Mouse (Mus musculus): ENCODE measurements around the gene Casr. TPM values are rescaled to one million over a fixed set of nuclear protein-coding genes. Genes with fewer than 3 reads are reported as not detected.

Casr gene
- polyA plus RNA-seq, 1 experiment from 2014 or later = 0.09 TPM

DNA sequence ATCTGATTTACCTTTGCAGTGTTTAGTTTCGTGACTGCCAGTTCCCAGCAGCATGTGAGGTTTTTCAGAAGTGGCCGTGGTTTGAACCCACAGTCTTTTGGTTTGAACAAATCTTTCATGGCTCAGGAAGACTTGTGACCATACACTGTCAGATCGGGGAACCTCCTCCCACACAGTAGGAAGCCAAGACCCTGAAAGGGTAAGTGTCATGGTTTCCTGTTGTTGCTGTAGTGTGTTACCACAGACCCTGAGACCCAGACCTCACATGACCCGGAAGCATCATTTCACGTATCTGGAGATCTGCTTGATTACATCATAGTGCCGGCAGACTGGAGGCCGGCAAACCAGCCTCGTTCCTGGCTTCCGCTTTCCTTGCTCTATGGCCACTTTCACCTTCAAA is 85.1 kb downstream of the Casr start:
- Histone ChIP-seq H3K9ac (ENCODE audit: low read depth, low read length) (no peak overlapping the region), H3K36me3 (ENCODE audit: control insufficient read depth, insufficient read depth, low read length) (no peaks in the 10 kb centered on the region), H3K27me3 (replicated peaks; ENCODE audit: control insufficient read depth, insufficient read depth, low read length) (no peaks in the 10 kb centered on the region), H3K4me3 (ENCODE audit: low read length) (no peak overlapping the region), H3K4me1 (ENCODE audit: control insufficient read depth, insufficient read depth, low read depth, low read length) (no peaks in the 10 kb centered on the region), H3K27ac (ENCODE audit: low read depth, low read length) (no peak overlapping the region), H3K9me3 (ENCODE audit: control insufficient read depth, low read length) (no peaks in the 10 kb centered on the region), H3K4me2 (ENCODE audit: low read length) (no peak overlapping the region)
- WGBS = 86% methylated on average over 9 of the region's 9 CpGs
- no peak for ATAC-seq

DNA sequence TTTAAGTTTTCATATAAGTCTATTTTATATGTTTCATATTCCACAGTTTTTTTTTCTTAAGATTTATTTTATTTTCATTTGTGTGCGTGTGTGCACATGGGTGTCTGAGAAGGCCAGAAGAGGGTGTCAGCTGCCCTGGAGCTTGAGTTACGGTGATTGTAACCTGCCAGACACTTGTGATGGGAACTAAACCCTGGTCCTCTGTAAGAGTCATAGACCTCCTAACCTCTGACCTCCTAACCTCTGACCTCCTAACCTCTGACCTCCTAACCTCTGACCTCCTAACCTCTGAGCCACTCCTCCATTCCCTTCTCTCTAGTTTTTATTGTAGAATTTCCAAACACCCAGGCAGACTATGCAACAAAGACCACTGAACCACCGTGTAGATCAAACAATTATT is 86.4 kb downstream of the Casr start:
- H3K4me2 ChIP-seq (ENCODE audit: low read length) = no peak overlapping the region
- 89% methylated on average over 3 of the region's 3 CpGs for WGBS
- no peaks in the 10 kb centered on the region for H3K9me3 ChIP-seq (ENCODE audit: control insufficient read depth, low read length)
- H3K4me1 ChIP-seq (ENCODE audit: control insufficient read depth, insufficient read depth, low read depth, low read length) = no peaks in the 10 kb centered on the region; the same call in 1 of the 2 replicates
- no peaks in the 10 kb centered on the region for H3K27me3 ChIP-seq (replicated peaks; ENCODE audit: control insufficient read depth, insufficient read depth, low read length)
- no peak overlapping the region for H3K4me3 ChIP-seq (ENCODE audit: low read length)
- H3K9ac ChIP-seq (ENCODE audit: low read depth, low read length) = no peak overlapping the region
- H3K36me3 ChIP-seq (ENCODE audit: control insufficient read depth, insufficient read depth, low read length) = no peaks in the 10 kb centered on the region
- H3K27ac ChIP-seq (ENCODE audit: low read depth, low read length) = no peak overlapping the region
- ATAC-seq = no peak

DNA sequence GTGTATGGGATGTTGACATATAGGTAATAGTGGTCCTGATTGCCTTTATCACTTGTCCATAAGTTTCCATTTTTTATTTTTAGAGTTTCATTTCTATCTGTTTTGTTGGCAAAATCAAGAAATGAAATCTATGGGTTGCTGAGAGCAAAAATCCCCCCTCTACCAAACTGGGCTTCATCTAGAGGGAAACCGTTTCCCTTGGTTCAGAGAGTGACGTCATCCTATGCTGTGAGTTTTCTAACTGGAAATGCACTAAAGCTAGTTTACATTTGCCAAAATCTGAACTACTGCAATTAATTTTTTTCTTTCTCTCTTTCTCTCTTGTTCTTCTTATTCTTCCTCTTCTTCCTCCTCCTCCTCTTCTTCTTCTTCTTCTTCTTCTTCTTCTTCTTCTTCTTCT is 87.1 kb downstream of the Casr start:
- H3K9me3 ChIP-seq (ENCODE audit: control insufficient read depth, low read length) = no peaks in the 10 kb centered on the region
- H3K27me3 ChIP-seq (replicated peaks; ENCODE audit: control insufficient read depth, insufficient read depth, low read length) = no peaks in the 10 kb centered on the region
- H3K4me1 ChIP-seq (ENCODE audit: control insufficient read depth, insufficient read depth, low read depth, low read length) = no peaks in the 10 kb centered on the region; the same call in 1 of the 2 replicates
- H3K4me2 ChIP-seq (ENCODE audit: low read length) = no peak overlapping the region
- H3K9ac ChIP-seq (ENCODE audit: low read depth, low read length) = no peak overlapping the region
- WGBS = 89% methylated on average over 2 of the region's 2 CpGs
- H3K27ac ChIP-seq (ENCODE audit: low read depth, low read length) = no peak overlapping the region
- no peak for ATAC-seq
- H3K36me3 ChIP-seq (ENCODE audit: control insufficient read depth, insufficient read depth, low read length) = no peaks in the 10 kb centered on the region
- H3K4me3 ChIP-seq (ENCODE audit: low read length) = no peak overlapping the region

DNA sequence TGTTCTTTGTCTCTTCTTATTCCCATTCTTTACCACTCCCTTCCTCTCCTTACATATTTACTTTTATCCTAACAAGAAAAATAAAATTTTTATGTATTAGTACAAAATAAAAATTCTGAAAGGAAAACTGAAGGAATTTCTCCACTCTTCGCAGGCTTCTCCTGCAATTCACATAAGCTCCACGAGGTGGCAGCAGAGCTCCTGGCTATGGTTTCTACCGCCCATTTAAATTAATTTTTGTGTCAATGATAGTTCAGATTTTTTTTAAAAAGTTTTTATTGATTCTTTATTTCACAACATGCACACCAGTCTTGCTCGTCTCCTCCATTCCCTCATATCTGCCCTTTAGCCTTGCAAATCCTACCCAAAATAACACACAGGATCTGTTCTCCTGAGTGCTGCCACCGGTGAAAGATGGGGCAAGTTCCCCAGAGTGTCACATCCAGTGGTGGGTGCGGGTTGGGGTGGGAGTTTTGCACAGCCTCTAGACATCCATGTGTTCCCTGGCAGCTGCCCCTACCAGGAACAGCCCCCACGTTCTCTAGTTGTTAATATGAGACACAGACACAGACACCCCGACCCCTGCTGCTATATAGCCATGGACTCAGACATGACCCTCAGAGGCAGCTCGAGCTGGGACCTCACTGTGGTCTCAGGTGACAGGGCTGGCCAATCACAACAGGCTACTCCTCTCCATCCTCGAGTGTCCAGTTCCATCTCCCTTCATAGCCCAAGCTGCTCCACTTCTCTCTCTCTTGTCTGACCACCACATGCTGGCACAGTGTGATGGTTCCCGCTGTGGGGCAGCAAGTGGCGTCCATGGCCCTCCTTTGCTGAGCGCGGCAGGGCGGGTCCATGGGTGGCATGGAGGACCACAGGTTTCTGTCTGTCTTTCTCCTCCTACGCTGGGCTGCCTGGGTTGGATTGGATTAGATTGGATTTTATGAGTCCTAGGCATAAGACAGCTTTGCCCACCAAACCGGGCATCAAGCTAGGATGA is 88.4 kb downstream of the Casr start:
- Histone ChIP-seq H3K9ac (ENCODE audit: low read depth, low read length) (no peak overlapping the region), H3K36me3 (ENCODE audit: control insufficient read depth, insufficient read depth, low read length) (no peaks in the 10 kb centered on the region), H3K4me1 (ENCODE audit: control insufficient read depth, insufficient read depth, low read depth, low read length) (no peaks in the 10 kb centered on the region; the same call in 1 of the 2 replicates), H3K4me2 (ENCODE audit: low read length) (no peak overlapping the region), H3K27me3 (replicated peaks; ENCODE audit: control insufficient read depth, insufficient read depth, low read length) (no peaks in the 10 kb centered on the region), H3K27ac (ENCODE audit: low read depth, low read length) (no peak overlapping the region), H3K9me3 (ENCODE audit: control insufficient read depth, low read length) (no peaks in the 10 kb centered on the region), H3K4me3 (ENCODE audit: low read length) (no peak overlapping the region)
- no peak for ATAC-seq
- 49% methylated on average over 17 of the region's 17 CpGs for WGBS

DNA sequence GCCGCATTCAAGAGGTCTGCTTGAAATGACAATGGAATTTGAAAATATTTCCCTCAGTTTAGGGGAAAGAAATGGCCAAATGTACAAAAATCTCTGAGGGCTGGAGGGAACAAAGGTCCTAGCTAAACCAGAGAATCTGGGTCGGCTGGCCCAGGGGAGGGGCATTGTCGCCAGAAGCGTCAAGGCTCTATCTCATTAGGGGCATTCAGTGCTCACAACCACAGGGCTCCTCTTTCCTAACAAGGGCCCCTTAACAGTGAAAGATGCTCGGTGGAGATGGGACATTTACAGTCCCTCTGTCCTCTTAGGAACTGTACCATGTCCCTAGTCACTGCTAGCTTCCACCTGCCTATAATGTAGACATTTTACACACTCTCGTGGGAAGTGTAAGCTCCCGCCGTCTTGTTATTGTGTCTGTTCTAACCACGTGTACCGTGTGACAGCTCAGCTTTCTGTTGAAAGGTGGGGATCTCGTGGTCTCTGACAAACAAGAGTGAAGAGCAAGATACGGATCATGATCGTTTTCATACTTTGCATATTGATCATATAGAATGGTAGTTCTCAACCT is 90.8 kb downstream of the Casr start:
- no peaks in the 10 kb centered on the region for H3K36me3 ChIP-seq (ENCODE audit: control insufficient read depth, insufficient read depth, low read length)
- H3K4me1 ChIP-seq (ENCODE audit: control insufficient read depth, insufficient read depth, low read depth, low read length) = no peaks in the 10 kb centered on the region; the same call in 1 of the 2 replicates
- 0 out of 2 replicates have a peak overlapping the region, but pooled peaks have one; percentile 31 for H3K9ac ChIP-seq (ENCODE audit: low read depth, low read length)
- peak overlapping the region; percentile 20 for H3K4me2 ChIP-seq (ENCODE audit: low read length)
- H3K27ac ChIP-seq (ENCODE audit: low read depth, low read length) = no peak overlapping the region
- H3K9me3 ChIP-seq (ENCODE audit: control insufficient read depth, low read length) = no peaks in the 10 kb centered on the region
- no peak overlapping the region for H3K4me3 ChIP-seq (ENCODE audit: low read length)
- ATAC-seq = no peak
- WGBS = 40% methylated on average over 13 of the region's 13 CpGs
- no peaks in the 10 kb centered on the region for H3K27me3 ChIP-seq (replicated peaks; ENCODE audit: control insufficient read depth, insufficient read depth, low read length)

DNA sequence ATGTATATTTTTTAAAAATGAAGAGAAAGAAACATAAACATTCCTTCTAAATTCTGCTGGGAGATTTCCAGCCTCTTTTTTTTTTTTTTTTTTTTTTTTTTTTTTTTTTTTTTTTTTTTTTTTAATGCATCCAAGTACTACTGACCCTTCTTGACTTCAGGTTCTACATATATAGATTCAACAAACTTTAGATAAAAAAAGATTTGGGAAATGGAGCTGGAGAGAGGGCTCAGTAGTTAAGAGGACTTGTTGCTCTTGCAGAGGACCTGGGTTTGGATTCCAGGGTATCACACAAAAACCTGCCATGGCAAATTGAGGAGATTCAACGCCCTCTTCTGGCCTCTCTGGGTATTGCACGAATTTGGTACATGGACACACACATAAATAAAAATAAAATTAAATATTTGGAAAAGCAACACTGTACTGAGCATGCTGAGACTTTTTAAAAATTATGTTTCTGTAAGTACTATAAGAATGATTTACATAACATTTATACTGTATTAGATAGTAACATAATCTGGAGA is 91.9 kb downstream of the Casr start:
- H3K4me1 ChIP-seq (ENCODE audit: control insufficient read depth, insufficient read depth, low read depth, low read length) = no peaks in the 10 kb centered on the region; the same call in 1 of the 2 replicates
- no peak overlapping the region for H3K9ac ChIP-seq (ENCODE audit: low read depth, low read length)
- no peaks in the 10 kb centered on the region for H3K9me3 ChIP-seq (ENCODE audit: control insufficient read depth, low read length)
- no peaks in the 10 kb centered on the region for H3K27me3 ChIP-seq (replicated peaks; ENCODE audit: control insufficient read depth, insufficient read depth, low read length)
- ATAC-seq = no peak
- H3K4me3 ChIP-seq (ENCODE audit: low read length) = no peak overlapping the region
- no peaks in the 10 kb centered on the region for H3K36me3 ChIP-seq (ENCODE audit: control insufficient read depth, insufficient read depth, low read length)
- 6% methylated on average over 2 of the region's 2 CpGs for WGBS
- H3K4me2 ChIP-seq (ENCODE audit: low read length) = no peak overlapping the region
- no peak overlapping the region for H3K27ac ChIP-seq (ENCODE audit: low read depth, low read length)

DNA sequence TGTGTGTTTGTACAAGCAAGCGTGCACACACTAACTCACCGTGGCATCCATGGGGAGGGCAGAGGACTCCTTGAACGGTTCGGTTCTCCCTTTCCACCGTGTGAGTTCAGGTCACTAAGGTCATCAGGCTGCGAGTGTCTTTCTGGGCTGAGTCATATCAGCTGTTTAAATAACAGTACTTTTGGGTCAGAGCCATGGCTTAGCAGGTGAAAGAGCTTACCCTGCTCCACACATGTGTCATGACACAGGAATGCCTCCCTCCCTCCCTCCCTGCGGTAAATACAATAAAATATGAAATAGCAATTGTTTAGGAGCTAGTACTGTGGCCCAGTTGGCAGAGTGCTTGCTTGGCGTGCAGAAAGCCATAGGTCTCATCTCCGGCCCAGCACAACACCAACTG is 92.6 kb downstream of the Casr start:
- no peaks in the 10 kb centered on the region for H3K36me3 ChIP-seq (ENCODE audit: control insufficient read depth, insufficient read depth, low read length)
- no peak for ATAC-seq
- no peak overlapping the region for H3K4me2 ChIP-seq (ENCODE audit: low read length)
- no peaks in the 10 kb centered on the region; the same call in 1 of the 2 replicates for H3K4me1 ChIP-seq (ENCODE audit: control insufficient read depth, insufficient read depth, low read depth, low read length)
- no peaks in the 10 kb centered on the region for H3K27me3 ChIP-seq (replicated peaks; ENCODE audit: control insufficient read depth, insufficient read depth, low read length)
- H3K9ac ChIP-seq (ENCODE audit: low read depth, low read length) = no peak overlapping the region
- no peaks in the 10 kb centered on the region for H3K9me3 ChIP-seq (ENCODE audit: control insufficient read depth, low read length)
- no peak overlapping the region for H3K27ac ChIP-seq (ENCODE audit: low read depth, low read length)
- WGBS = 91% methylated on average over 9 of the region's 9 CpGs
- no peak overlapping the region for H3K4me3 ChIP-seq (ENCODE audit: low read length)

DNA sequence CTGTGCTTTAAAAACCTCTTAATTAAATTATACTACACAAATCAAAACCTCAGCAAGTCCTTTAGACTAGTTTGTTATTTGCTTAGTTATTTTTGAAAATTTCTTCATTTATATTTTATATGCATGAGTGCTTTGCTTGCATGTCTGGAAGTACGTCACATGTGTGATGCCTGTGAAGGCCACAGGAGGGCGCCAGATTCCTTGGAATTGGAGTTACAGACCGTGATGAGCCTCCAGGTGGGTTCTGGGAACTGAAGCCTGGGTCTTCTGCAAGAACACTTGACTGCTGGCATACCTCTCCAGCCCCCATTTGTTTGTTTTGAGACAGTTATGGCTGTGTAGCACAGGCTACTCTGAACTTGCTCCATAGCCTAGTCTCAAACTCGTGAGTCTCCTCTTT is 93.1 kb downstream of the Casr start:
- Histone ChIP-seq H3K4me3 (ENCODE audit: low read length) (no peak overlapping the region), H3K27me3 (replicated peaks; ENCODE audit: control insufficient read depth, insufficient read depth, low read length) (no peaks in the 10 kb centered on the region), H3K9me3 (ENCODE audit: control insufficient read depth, low read length) (no peaks in the 10 kb centered on the region), H3K4me1 (ENCODE audit: control insufficient read depth, insufficient read depth, low read depth, low read length) (no peaks in the 10 kb centered on the region; the same call in 1 of the 2 replicates), H3K36me3 (ENCODE audit: control insufficient read depth, insufficient read depth, low read length) (no peaks in the 10 kb centered on the region), H3K4me2 (ENCODE audit: low read length) (no peak overlapping the region), H3K27ac (ENCODE audit: low read depth, low read length) (no peak overlapping the region), H3K9ac (ENCODE audit: low read depth, low read length) (no peak overlapping the region)
- WGBS = 62% methylated on average over 4 of the region's 4 CpGs
- ATAC-seq = no peak

DNA sequence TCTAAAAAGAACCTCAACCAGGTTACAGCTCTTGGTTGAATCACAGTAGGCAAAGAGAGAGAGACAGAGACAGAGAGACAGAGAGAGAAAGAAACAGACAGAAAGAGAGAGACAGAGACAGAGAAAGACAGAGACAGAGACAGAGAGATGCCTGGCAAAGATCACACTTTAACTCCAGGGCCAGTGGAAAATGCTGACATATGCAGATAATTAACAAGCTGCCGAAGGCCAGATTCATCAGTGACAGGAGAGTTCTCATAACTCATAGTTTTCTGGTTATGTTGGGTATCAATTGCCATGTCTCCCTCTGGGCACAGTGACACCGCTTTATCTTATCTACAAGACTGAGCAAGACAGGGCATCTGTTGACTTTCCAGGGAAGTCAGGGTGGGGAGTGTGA is 94.0 kb downstream of the Casr start:
- no peak overlapping the region for H3K4me3 ChIP-seq (ENCODE audit: low read length)
- H3K4me2 ChIP-seq (ENCODE audit: low read length) = no peak overlapping the region
- WGBS = 84% methylated on average over 2 of the region's 2 CpGs
- no peak overlapping the region for H3K9ac ChIP-seq (ENCODE audit: low read depth, low read length)
- no peaks in the 10 kb centered on the region; the same call in 1 of the 2 replicates for H3K4me1 ChIP-seq (ENCODE audit: control insufficient read depth, insufficient read depth, low read depth, low read length)
- ATAC-seq = no peak
- no peaks in the 10 kb centered on the region for H3K9me3 ChIP-seq (ENCODE audit: control insufficient read depth, low read length)
- no peak overlapping the region for H3K27ac ChIP-seq (ENCODE audit: low read depth, low read length)
- H3K36me3 ChIP-seq (ENCODE audit: control insufficient read depth, insufficient read depth, low read length) = no peaks in the 10 kb centered on the region
- H3K27me3 ChIP-seq (replicated peaks; ENCODE audit: control insufficient read depth, insufficient read depth, low read length) = no peaks in the 10 kb centered on the region

Measured in hindbrain, embryonic 16.5 days (tissue).